Mouse (Mus musculus) ovary, postnatal 36 days (tissue): Measurements from ENCODE around the gene Ormdl2.
A peak's percentile ranks its signal among the peaks of the same experiment; 100 is the strongest.

Experiments used
- DNase-seq: peaks from one replicate; pipeline ENCODE4 v3.0.0; 2022; ENCODE audit warnings: low spot score, mixed read lengths

The Ormdl2 gene

GRCm38 (mm10) chr10:128803771-128804270 is 17.6 kb downstream of the Ormdl2 start, which contains the start of gene Dnajc14:
Dnajc14 (plus strand) TSS chr10:128804062.
- DNase-seq, result peak; percentile 61

GRCm38 (mm10) chr10:128803361-128803760 is 18.1 kb downstream of the Ormdl2 start:
- DNase-seq, result no peak

- no peak for DNase-seq
Observed at GRCm38 (mm10) chr10:128802956-128803355, 18.5 kb downstream of the Ormdl2 start.

GRCm38 (mm10) chr10:128801981-128802495 is 19.4 kb downstream of the Ormdl2 start:
- no peak for DNase-seq

GRCm38 (mm10) chr10:128798676-128799075 is 22.8 kb downstream of the Ormdl2 start:
- DNase-seq, result no peak

- DNase-seq, result no peak
Observed at GRCm38 (mm10) chr10:128795581-128795980, 25.9 kb downstream of the Ormdl2 start.

- no peak for DNase-seq
Observed at GRCm38 (mm10) chr10:128794391-128794790, 27.1 kb downstream of the Ormdl2 start.

GRCm38 (mm10) chr10:128793258-128793657 is 28.2 kb downstream of the Ormdl2 start:
- DNase-seq, result no peak

- no peak for DNase-seq
Observed at GRCm38 (mm10) chr10:128792041-128792440, 29.4 kb downstream of the Ormdl2 start.

GRCm38 (mm10) chr10:128790398-128791124 is 30.9 kb downstream of the Ormdl2 start, which contains the start of gene Mmp19:
Mmp19 (plus strand) TSS chr10:128790910.
- DNase-seq, result no peak

- DNase-seq, result no peak
Observed at GRCm38 (mm10) chr10:128780200-128780599, 41.2 kb downstream of the Ormdl2 start.

GRCm38 (mm10) chr10:128779011-128779795 is 42.2 kb downstream of the Ormdl2 start:
- peak; percentile 55 for DNase-seq

- no peak for DNase-seq
Observed at GRCm38 (mm10) chr10:128778441-128778840, 43.0 kb downstream of the Ormdl2 start.

- DNase-seq, result no peak
Observed at GRCm38 (mm10) chr10:128773685-128774084, 47.8 kb downstream of the Ormdl2 start.

GRCm38 (mm10) chr10:128772895-128773294 is 48.5 kb downstream of the Ormdl2 start:
- DNase-seq, result no peak
